Mouse (Mus musculus) mature B cell (primary cell): ENCODE measurements around the gene Tsen15.

Experiments used
- in situ Hi-C: fragments of 300-500 bp; cut with MboI; formaldehyde crosslinking; loops from 2 replicates; pipeline ENCODE4 v1.14.3; 2019

Gene Tsen15

GRCm38 (mm10) chr1:152386188-152386835 lies at the start of gene Tsen15:
Gene Tsen15 (minus strand): TSS chr1:152386688.
- in situ Hi-C loops, result no loop called here

GRCm38 (mm10) chr1:152434166-152434565 lies 47.7 kb upstream of the Tsen15 start:
- in situ Hi-C loops, result no loop called here

GRCm38 (mm10) chr1:152429805-152430204 lies 43.3 kb upstream of the Tsen15 start:
- in situ Hi-C loops, result no loop called here

DNA sequence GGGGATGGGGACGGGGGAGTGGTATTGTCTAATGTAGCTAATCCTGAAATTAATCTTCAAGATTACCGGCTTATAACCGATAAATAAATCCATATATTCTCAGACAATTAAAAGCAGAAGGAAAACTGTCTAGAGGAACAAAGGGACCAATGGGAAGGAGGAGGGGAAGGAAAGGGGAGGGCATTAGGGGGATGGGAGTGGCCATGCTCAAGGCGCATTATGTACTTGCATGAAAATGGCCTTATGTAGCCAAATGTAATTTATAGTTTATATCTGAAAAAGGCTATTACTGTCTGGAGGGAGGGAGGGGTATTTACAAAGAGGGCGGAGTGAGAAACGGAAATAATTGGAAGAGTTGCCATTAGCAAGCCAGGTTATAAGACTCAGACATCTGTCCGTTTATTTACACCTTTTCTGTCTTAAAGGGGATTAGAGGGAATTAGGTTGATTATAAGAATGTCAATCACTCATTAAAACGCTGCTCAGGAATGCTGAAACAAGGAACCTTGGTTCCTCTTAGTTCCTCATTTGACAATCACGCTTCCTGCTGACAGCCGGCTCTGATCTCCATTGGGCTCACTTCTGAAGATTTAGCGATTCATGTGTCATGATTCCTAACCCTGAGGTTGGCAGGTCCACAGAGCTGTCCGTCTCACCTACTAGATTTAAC lies 41.6 kb upstream of the Tsen15 start:
- in situ Hi-C loops, result no loop called here

DNA sequence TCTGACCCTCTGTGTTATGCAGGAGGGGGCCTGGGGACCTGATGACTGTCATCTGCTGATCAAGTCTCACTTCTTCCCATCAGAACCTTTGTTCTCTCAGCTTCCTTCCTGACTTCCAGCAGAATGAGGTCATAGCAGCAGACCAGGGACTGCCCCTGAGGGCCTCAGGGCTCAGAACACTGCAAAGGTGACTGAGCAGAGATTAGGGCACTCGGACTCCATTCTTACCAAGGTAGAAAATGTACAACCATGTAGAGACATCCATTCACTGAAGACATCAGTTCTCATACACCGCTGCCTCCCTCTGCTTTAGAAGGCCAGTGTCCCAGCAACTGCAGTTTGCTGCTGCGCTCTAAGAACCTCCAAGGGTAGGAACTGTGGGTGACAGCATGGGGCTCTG lies 36.6 kb upstream of the Tsen15 start:
- in situ Hi-C loops, result no loop called here

DNA sequence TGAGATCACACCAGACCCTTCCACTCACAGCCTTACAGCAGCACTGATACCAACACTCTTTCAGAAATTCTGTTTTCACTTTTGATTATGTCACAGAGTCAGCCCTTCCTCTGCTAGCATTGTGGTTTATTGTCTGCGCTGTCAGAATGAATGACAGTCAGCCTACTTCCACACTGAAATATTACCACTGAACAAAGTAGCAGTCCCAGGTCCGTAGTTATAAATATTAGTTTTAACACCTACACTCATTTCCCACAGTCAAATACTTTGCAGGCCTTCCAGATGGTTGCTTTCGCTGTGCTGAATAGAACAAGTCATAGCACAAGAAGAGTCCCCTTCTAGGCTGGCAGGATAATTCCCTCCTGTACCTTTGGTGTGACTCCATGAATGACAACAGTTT lies 35.8 kb upstream of the Tsen15 start:
- in situ Hi-C loops, result no loop called here

DNA sequence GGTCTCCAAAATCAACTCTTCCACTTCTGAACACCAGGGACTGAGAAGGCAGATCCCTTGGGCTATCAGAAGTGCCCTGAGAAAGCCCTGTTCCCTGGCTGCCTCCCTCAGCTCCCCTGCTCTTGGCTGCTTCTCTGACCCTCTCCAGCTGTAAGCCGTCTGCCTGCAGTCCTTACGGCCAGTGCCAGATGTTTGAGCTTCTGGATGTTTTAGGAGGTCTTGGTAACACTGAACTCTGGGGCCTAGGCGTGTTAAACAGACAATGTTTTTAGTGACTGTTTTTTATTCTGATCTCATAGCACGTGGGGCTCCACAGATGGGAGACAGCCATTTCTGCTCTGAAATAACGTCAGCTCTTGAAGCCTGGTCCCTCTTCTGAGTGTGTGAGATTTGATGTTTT lies 31.1 kb upstream of the Tsen15 start:
- in situ Hi-C loops, result no loop called here

GRCm38 (mm10) chr1:152416306-152416904 lies 29.9 kb upstream of the Tsen15 start:
- in situ Hi-C loops, result no loop called here

DNA sequence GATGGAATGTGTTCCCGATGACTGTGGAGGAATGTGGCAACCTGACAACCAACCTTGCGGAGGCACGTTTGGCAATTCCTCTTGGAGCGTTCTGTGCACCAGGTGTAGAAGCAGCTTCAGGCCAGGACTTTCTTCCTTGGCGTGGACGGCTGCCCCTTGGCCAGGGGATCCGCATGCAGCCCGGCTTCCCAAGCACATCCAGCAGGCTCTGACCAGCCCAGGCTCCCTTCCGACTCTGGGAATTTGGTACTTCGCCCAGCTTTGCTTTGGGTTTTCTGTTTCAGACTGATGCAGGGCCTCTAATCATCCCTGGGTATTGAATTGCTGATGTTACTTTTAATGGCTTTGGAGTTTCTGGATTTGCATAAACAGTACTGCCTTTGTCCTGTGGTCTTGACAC lies 28.0 kb upstream of the Tsen15 start:
- in situ Hi-C loops, result no loop called here

GRCm38 (mm10) chr1:152413961-152414360 lies 27.5 kb upstream of the Tsen15 start:
- in situ Hi-C loops, result no loop called here

GRCm38 (mm10) chr1:152413116-152413515 lies 26.6 kb upstream of the Tsen15 start:
- in situ Hi-C loops, result no loop called here

DNA sequence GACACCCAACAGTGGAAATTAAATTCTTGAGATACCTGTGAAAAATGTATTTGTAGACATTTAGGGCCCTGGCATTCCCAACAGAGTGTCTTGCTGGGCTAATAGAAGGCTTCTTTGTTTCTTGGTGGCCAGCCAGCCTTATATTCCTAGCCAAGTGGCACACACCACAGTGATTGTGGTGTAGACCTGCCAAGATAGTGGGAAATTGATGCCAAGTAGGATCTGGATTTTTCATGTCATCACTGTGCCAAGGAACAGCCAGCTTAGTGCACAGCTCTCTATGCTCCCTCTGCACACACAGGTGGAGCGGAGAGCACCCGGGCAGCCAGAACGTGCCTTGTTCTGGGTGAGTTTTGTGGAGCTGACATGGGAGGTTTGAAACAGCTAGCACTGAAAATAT lies 24.2 kb upstream of the Tsen15 start:
- in situ Hi-C loops, result no loop called here

DNA sequence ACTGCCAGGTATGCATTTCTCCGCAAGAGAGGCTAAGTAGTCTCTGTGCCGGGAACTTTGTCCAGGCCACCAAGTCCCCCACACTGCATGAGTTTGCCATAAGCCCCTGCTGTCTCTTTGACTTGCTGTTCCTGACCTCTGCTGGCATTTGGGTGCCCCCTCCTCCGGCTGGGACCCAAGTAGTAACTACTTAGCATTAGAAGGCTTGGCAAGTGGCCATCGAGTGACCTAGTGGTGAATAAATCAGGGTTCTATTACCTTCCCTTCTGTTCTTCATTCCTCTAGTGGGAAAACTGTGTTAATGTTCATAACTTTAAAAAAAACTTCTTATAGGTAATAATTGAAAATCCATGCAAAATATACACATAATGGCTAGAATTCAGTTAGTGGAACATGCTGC lies 22.9 kb upstream of the Tsen15 start:
- in situ Hi-C loops, result no loop called here

DNA sequence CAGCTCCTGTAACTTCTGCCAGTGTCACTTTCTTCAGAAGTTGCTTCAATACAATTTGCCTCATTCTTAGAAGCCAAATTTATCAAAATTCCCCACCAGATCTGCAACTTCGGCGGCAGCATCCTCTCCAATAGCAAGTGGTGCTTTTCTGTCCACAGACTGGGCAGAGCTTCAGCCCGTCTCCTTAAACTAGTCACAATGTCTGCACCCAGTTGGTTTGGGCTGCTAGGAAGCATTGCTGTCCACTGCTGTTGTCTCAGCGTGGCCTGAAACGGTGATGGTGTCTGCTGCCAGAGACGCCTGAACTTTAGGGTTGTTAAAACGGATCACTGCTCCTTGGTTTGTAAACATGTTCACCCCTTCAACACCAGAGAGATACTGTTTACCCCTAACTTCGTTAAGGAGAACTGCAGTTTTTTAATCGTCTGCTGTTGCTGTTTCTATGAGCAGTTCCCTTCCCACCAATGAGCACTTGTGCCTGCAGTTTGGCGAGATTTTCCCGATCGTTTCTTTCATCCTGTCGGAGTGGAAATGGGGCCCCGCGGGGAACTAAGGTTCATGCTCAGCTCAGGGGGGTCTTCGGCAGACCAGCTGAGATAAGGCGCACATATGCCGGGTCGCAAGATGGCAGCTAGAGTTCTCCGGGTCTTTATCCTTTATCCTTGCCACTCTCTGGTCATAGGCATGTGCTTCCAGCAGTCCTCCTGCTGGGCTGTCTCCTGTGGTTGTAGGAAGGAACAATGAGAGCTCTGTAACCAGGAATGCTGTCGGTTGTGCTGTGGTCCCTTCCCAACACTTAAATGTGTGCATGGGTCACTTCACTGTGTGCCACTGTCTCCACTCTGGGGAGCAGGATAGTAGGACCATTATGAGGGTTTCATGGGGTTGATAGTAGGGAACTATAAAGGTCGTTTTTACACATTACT lies 20.8 kb upstream of the Tsen15 start:
- in situ Hi-C loops, result no loop called here

- in situ Hi-C loops, result no loop called here
Measured at GRCm38 (mm10) chr1:152400556-152401540, 14.4 kb upstream of the Tsen15 start.

- in situ Hi-C loops, result no loop called here
Measured at GRCm38 (mm10) chr1:152399790-152400555, 13.5 kb upstream of the Tsen15 start, which contains the start of gene Colgalt2. Gene Colgalt2 (plus strand): TSS chr1:152399830.

DNA sequence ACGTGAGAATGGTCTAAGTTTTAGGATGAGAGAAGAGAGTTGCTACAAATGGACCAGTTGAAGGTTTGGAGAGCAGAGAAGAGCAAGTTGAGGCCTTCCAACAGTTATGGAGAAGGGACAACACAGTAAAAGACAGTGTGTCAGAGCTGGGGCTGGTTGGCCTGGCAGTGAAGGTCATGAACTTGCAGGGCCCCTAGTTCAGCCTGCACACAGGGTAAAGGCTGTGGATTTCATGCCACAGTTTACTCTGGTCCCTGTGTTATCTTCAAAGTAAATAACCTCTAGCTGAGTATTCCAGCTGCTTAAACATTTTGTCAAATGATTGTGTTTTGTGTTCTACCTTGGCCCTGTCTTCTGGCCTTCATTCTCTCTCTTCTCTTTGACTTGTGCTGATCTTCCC lies 12.2 kb upstream of the Tsen15 start:
- in situ Hi-C loops, result no loop called here

DNA sequence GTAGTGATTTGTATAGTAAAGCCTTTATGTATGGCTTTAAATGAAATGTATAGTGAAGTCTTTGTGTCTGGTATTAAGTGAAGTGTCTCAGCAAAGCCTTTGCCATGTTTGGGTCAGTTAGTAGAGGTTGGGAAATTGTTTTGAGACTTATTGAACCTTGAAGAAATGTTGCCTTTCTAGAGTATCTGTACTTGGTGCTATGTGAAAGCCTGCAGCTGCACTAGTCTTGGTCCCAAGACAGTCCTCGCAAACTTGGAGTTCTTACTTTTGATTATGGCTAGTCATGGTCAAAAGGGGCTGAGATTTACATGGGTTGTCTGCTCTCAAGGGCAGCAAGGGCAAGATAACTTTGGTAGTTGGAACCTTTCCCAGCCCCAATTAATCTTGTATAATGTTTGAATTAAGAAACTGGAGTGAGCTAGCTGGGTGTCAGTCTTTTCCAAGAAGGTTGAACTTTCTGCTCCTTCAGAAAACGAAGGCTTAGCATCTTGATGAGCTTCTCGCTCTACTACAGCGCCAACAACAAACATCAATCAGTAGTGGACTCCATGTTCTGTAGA lies 8.5 kb upstream of the Tsen15 start:
- in situ Hi-C loops, result no loop called here

DNA sequence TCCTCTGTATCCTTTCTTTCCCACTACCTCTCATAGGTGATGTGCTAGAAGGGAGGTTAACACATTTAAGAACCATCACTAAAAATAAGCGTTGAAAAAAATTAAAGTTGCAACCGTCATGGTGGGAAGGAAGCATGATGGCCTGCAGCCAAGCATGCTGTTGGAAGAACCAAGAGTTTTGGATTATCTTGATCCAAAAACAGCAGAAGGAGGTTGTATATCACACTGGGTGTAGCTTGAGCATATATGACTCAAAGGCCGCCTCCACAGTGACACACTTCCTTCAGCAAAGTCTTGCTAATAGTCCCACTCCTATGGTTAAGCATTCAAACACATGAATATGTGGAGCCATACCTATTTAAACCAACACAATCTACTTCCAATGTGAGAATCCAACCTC lies 7.6 kb upstream of the Tsen15 start:
- in situ Hi-C loops, result no loop called here

GRCm38 (mm10) chr1:152389271-152389670 lies 2.8 kb upstream of the Tsen15 start:
- in situ Hi-C loops, result no loop called here
